Mouse (Mus musculus) Patski (cell line): ENCODE results near the gene Lrig3. TPM values are rescaled to one million over a fixed set of nuclear protein-coding genes. Genes with fewer than 3 reads are reported as not detected.

Experiments
- ATAC-seq: fragments of 100-300 bp; one replicate; pipeline ENCODE4 v1.8.0; 2021
- CTCF ChIA-PET: fragments of 350-600 bp; sonication (Branson Sonifier 250); formaldehyde crosslinking; loops from one replicate; lab custom pipeline; 2022; ENCODE audit warnings: inconsistent platforms; lab: Charles Lee
- POLR2A ChIA-PET: fragments of 350-600 bp; sonication (Branson Sonifier 250); formaldehyde crosslinking; loops from one replicate; lab custom pipeline; 2022; ENCODE audit warnings: antibody characterized with exemption, inconsistent platforms; lab: Charles Lee
- DNase-seq: peaks from one replicate; pipeline ENCODE4 v3.0.0-alpha.2; 2011; ENCODE audit warnings: low read depth, low spot score
- H3K27me3 ChIP-seq: fragments of 371-371 bp; one replicate; pipeline ENCODE4 v1.5.1; 2021
- CTCF ChIP-seq: fragments of 100-300 bp; IDR thresholded peaks from one replicate; pipeline ENCODE4 v1.5.1; 2021
- in situ Hi-C: fragments of 300-500 bp; cut with MboI; formaldehyde crosslinking; loops from 3 replicates; pipeline ENCODE4 v1.11.1; 2018; ENCODE audit warnings: low pct_unique_long_range_greater_than_20kb, mixed read lengths
- polyA plus RNA-seq: library from polyadenylated mRNA; unstranded; gene quantifications from one replicate; pipeline ENCODE4 v1.2.3, GENCODE M21; 2021

Gene Lrig3
- polyA plus RNA-seq, 1 experiment from 2014 or later: 41.9 TPM

- no peak for DNase-seq
- no peak for TF ChIP-seq CTCF
- ChIA-PET CTCF (interaction anchor here (0.8 to 1.7 kb wide), 7 partner anchors 8 to 124 kb away, joined by 3 to 4 read pairs (median 3); no protein-coding TSS in a partner anchor), POLR2A (interaction anchor here (0.9 to 1.5 kb wide), 2 partner anchors 12 to 14 kb away, joined by 3 to 4 read pairs; no protein-coding TSS in a partner anchor)
- ATAC-seq: peak; percentile 38
- H3K27me3 ChIP-seq: no peaks in the 10 kb centered on the region
- in situ Hi-C loops: no loop called here
Observed at GRCm38 (mm10) chr10:125961411-125962107, 4.4 kb upstream of the Lrig3 start.

DNA sequence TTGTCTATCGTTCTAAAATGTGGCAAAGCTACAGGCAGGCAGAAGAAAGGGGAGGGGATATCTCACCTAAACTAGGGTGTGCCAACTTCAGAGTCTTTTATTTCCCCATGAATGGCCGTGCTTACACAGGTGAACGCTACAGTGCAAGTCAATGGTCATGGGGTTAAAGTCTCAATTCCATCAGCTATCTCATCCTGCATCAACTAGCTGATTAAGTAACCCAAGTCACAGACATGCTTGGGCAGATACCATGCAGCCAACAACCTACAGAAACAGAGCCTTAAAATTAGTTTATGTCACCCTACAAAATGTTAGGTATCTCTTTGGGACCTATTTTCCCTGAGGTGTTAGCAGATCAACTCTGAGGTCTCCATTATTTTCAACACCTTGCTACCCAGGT is 1.3 kb upstream of the Lrig3 start:
- CTCF ChIA-PET: interaction anchor here (1.2 to 2.0 kb wide), 3 partner anchors 12 to 176 kb away, joined by 4 to 6 read pairs (median 5); no protein-coding TSS in a partner anchor
- ATAC-seq (no peak), DNase-seq (no peak)
- POLR2A ChIA-PET: no interaction called here
- in situ Hi-C loops: no loop called here
- H3K27me3 ChIP-seq: no peaks in the 10 kb centered on the region
- no peak for TF ChIP-seq CTCF

GRCm38 (mm10) chr10:125966481-125967251 is 698 bp downstream of the Lrig3 start:
- CTCF ChIA-PET: interaction anchor here (1.1 to 2.0 kb wide), 3 partner anchors 13 to 14 kb away, joined by 3 to 6 read pairs (median 4); no protein-coding TSS in a partner anchor
- POLR2A ChIA-PET: interaction anchor here (0.7 to 1.6 kb wide), 6 partner anchors 15 to 30 kb away, joined by 3 to 10 read pairs (median 4); no protein-coding TSS in a partner anchor
- no peak for DNase-seq
- peak; percentile 50 for ATAC-seq
- TF ChIP-seq CTCF: no peak
- H3K27me3 ChIP-seq: no peaks in the 10 kb centered on the region
- in situ Hi-C loops: no loop called here

DNA sequence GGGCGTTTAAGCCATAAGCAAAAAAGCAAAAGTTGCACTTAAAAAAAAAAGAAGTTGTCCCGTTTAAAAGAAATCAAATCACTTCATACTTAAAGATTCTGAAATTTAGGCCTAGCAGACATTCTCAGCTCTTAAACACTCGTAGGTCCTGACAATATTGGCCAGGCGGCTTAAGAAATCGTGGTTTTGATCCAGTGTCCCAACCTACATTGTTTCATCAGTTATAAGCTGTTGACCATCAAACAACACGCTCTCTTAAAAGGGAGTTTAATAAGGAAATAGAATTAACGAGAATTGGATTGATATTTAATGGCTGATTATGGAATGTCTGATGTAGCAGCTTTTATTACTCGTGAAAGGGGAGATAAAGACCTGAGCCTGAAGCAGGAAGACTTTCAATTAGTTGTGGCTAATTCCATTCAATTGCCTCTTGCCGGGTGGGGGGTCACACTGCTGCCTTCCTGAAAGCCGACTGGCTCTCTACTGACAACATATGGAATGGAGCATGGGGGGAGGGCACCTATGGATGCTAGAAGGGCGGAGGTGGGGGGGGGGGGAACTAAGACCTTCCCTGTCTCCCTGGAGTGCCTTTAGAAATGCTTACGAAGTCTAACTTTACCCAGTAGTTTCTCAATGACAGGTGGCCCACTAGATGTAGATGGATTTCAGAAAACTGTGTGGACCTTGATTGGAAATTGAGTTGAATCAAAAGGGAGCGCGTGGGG is 1.6 kb downstream of the Lrig3 start:
- H3K27me3 ChIP-seq: no peaks in the 10 kb centered on the region
- TF ChIP-seq CTCF: no peak
- in situ Hi-C loops: no loop called here
- ATAC-seq (no peak), DNase-seq (no peak)
- ChIA-PET POLR2A (interaction anchor here (0.7 to 1.6 kb wide), 6 partner anchors 14 to 52 kb away, joined by 3 to 10 read pairs (median 4); no protein-coding TSS in a partner anchor), CTCF (interaction anchor here (1.1 to 1.6 kb wide), 2 partner anchors 14 to 20 kb away, joined by 4 to 5 read pairs; no protein-coding TSS in a partner anchor)

DNA sequence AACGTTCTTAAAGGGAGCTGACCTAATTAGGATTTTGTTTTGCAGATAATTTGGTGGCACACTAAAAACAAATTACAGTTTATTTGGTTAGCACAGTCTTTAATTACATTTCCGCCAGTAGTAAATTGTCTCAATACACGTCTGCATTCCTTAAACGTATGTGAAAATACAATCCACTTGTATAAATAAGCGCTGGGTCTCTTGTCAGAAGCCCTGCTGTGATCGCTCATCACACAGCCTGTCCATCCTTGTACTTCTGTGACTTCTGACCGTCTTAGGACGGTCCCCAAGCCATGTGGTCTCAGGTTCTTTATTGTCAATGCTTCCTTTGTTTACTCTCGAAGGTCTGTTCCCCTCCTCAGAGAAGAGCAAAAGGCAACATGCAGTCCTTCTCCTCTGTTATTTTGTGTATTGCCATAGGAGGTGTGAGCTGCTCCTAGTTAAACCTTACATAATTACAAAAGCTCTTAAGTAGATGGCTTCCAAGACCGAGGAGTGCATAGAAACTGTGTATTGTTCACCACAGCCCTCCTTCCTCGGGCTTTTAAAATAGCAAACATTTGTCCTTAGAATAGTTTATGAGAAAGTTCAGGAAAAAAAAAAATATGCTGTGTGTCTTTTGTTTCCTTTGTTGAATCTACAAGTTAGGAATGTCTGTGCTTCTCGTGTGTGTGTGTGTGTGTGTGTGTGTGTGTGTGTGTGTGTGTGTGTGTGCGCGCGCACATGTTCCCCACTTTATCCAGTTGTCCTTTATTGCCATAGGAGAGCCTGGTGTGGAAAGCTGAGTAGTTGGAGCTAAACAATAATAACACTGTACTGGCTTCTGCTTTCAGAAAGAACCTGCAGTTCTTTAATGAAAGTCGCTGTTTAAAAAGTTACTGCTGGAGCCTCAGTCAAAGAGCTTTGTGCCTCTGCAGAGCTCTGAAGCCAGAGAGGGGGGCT is 2.5 kb downstream of the Lrig3 start:
- CTCF ChIA-PET: interaction anchor here (0.9 to 1.6 kb wide), 2 partner anchors 15 to 19 kb away, joined by 3 to 5 read pairs; no protein-coding TSS in a partner anchor
- no peaks in the 10 kb centered on the region for H3K27me3 ChIP-seq
- in situ Hi-C loops: no loop called here
- no peak for TF ChIP-seq CTCF
- POLR2A ChIA-PET: interaction anchor here (1.1 to 1.6 kb wide), 3 partner anchors 30 to 51 kb away, joined by 3 to 6 read pairs (median 4); no protein-coding TSS in a partner anchor
- ATAC-seq (no peak), DNase-seq (no peak)

- DNase-seq (no peak), ATAC-seq (no peak)
- in situ Hi-C loops: no loop called here
- no peaks in the 10 kb centered on the region for H3K27me3 ChIP-seq
- TF ChIP-seq CTCF: no peak
- POLR2A ChIA-PET: interaction anchor here (0.9 to 1.6 kb wide), 4 partner anchors 35 to 264 kb away, joined by 3 to 7 read pairs (median 4); no protein-coding TSS in a partner anchor
- CTCF ChIA-PET: interaction anchor here (0.8 to 1.6 kb wide), 3 partner anchors 8 to 19 kb away, joined by 3 to 5 read pairs (median 3); no protein-coding TSS in a partner anchor
Observed at GRCm38 (mm10) chr10:125969133-125969490, 3.1 kb downstream of the Lrig3 start.

DNA sequence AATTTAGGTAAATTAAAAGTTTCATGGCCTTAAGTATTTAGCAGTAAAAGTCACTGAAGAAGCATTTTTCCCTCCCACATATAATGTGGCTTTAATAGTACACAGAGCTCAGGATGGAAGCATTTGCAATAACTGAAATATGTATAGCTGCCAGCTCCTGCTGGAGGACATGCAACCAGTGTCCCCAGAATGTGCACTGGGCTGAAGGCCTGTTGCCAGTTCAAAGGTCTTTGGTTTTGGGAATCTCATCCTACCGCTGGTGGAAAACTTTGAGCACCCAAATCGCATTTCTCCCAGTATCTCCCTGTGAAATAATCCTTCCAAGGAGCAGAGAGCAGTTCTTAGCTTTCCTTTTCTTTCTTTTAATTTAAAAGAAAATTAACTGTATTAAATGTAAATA is 4.1 kb downstream of the Lrig3 start:
- in situ Hi-C loops: no loop called here
- DNase-seq: no peak
- POLR2A ChIA-PET: interaction anchor here (0.9 to 1.6 kb wide), 3 partner anchors 34 to 265 kb away, joined by 3 to 7 read pairs (median 3); no protein-coding TSS in a partner anchor
- no peak for TF ChIP-seq CTCF
- no peak for ATAC-seq
- CTCF ChIA-PET: interaction anchor here (0.8 to 0.9 kb wide), 4 partner anchors 9 to 186 kb away, joined by 3 read pairs; no protein-coding TSS in a partner anchor
- H3K27me3 ChIP-seq: no peaks in the 10 kb centered on the region

GRCm38 (mm10) chr10:125970500-125970899 is 4.5 kb downstream of the Lrig3 start:
- no peak for ATAC-seq

More at GRCm38 (mm10) chr10:125970500-125970899, 4.5 kb downstream of the Lrig3 start:
- TF ChIP-seq CTCF: no peak
- H3K27me3 ChIP-seq: no peaks in the 10 kb centered on the region
- in situ Hi-C loops: no loop called here
- ChIA-PET CTCF (interaction anchor here (0.9 kb wide), 2 partner anchors 10 to 187 kb away, joined by 3 read pairs; no protein-coding TSS in a partner anchor), POLR2A (interaction anchor here (1.0 to 1.6 kb wide), 2 partner anchors 33 to 234 kb away, joined by 3 to 7 read pairs; no protein-coding TSS in a partner anchor)
- DNase-seq: no peak
